Mouse (Mus musculus) right cerebral cortex, postnatal 4 days (tissue): ENCODE data around the gene Olfr1412.

Experiments
- DNase-seq: peaks from one replicate; pipeline ENCODE4 v3.0.0-alpha.2; 2022

The Olfr1412 gene

GRCm38 (mm10) chr1:92585479-92585878 lies at the start of gene Olfr1412:
Gene Olfr1412 (plus strand): TSS chr1:92585779.
- no peak for DNase-seq

GRCm38 (mm10) chr1:92536972-92537371 lies 48.6 kb upstream of the Olfr1412 start:
- DNase-seq, result no peak

DNA sequence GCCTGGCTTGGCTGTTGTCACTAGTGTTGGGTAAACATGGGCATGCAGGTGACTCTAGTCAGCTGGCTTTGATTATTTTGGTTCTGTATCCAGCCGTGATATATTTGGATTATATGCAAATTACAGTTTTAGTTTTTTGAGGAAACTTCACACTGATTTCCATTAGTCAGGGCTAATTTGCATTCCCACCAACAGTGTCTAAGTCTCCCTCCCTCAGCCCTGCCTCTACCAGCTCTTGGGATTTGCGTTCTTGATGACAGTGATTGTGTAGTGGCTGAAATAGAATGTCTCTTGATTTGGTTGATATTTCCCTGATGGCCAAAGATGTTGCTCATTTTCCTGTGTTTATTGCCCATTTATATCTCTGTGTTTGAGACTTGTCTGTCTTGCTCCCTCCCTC lies 46.5 kb upstream of the Olfr1412 start:
- DNase-seq, result no peak

DNA sequence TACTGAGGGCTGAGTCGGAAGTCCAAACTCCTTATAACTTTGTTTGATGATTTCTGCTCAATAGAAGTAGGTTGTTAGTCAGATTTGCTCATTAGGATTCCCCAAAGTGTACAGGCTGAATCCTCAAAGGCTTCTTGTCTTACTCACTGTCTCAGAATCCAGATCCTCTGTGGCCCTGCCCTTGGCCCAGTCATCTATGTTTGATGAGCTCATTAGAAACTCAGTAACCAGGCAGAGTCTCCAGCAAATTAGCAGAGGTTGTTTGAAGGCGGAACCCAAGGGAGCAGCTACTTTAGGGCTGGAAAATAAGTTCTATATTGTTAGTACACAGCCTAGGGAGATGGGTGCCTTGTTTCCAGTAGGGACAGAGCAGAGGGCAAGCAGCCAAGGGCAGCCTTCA lies 39.6 kb upstream of the Olfr1412 start:
- no peak for DNase-seq

DNA sequence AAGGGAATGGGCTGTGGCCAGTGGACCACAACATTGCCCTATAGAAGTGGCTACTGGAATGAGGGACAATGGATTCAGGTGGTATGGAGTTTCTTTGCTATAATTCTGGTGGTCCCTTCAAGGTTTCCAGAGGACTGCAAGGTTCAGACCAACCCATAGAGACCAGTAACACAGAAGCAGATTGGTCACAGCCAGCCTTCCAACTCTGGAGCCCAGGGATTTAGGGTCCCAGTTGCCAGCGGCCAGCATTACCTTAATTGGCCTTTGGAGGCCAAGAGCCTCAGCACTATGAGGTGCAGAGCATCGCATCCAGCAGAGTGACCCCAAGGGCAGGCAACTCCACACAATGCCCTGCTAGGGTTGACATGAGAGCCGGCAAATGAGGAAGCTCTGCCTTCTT lies 14.6 kb upstream of the Olfr1412 start, which contains the start of gene Olfr1413:
Olfr1413 (plus strand) TSS at position 301 of the 400 bp plus-strand sequence.
- DNase-seq, result no peak

- no peak for DNase-seq
These were observed 8.5 kb downstream of the Olfr1412 start, which contains the start of gene Olfr1411 for GRCm38 (mm10) chr1:92594111-92594510. Gene Olfr1411 (plus strand): TSS chr1:92594411.

DNA sequence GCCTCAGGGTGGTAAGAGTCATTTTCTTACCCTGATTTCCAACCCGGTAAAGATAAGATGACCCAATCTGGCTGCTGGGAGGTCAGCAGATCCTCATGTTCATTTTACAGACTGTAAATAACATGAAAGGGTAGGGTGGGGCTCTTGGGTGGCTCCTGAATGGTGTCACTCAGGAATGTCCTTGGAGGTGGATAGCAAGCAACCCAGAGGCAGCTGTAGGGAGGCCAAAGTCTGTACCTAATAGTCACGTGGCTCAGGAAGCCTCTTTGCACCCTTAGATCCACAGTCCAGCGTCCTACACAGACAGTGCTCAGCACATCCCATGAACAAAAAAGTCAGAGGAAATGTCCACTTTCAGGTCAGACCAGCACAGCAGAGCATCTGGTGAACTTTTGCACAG lies 10.4 kb downstream of the Olfr1412 start:
- DNase-seq, result no peak

GRCm38 (mm10) chr1:92605482-92605881 lies 19.9 kb downstream of the Olfr1412 start, which contains the start of gene Olfr1410:
Gene Olfr1410 (plus strand): TSS chr1:92605782.
- DNase-seq, result no peak

DNA sequence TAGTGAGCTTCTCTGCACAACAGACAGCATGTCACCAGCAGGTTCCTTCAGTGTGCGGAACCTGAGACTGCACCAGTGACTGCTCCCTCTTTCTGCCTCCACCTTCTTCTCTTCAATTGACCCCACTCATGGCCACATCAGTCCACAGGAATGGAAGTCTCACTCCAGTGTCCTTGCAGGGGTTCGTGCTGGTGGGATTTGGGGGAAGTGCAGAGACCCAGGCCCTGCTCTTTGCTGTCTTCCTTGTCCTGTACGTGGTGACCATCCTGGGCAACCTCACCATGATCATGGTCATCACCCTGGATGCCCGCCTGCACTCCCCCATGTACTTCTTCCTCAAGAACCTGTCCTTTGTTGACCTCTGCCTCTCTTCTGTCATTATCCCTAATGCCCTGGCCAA lies 22.1 kb downstream of the Olfr1412 start:
- no peak for DNase-seq

GRCm38 (mm10) chr1:92611008-92611407 lies 25.4 kb downstream of the Olfr1412 start:
- DNase-seq, result peak; percentile 62

GRCm38 (mm10) chr1:92613175-92613574 lies 27.6 kb downstream of the Olfr1412 start:
- DNase-seq, result no peak

DNA sequence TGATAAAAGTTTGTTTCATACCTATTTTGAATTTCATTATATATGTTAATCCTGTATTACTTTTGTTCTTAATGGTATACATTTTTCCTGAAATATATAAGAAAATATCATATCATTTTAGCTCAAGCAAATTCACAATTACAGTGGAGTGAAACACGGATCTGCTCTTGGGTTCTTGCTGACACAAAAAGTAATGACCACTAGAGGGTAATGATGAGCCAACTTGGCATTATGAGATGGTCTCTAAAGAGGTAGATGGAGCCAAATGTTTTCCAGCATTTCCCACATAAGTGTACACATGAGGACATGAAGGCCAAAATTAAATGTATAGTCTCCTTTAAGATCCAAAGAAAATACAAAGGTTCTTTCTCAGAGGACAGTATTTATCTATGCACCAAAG lies 28.9 kb downstream of the Olfr1412 start:
- no peak for DNase-seq

GRCm38 (mm10) chr1:92616046-92616445 lies 30.5 kb downstream of the Olfr1412 start:
- DNase-seq, result no peak

- DNase-seq, result no peak
These were observed 31.9 kb downstream of the Olfr1412 start, which contains the start of gene Olfr12 for GRCm38 (mm10) chr1:92617488-92617887. Gene Olfr12 (plus strand): TSS chr1:92617788.

- DNase-seq, result no peak
These were observed 32.8 kb downstream of the Olfr1412 start for GRCm38 (mm10) chr1:92618360-92618759.

- DNase-seq, result no peak
These were observed 42.6 kb downstream of the Olfr1412 start for GRCm38 (mm10) chr1:92628227-92628626.

- DNase-seq, result no peak
These were observed 46.6 kb downstream of the Olfr1412 start for GRCm38 (mm10) chr1:92632196-92632595.

DNA sequence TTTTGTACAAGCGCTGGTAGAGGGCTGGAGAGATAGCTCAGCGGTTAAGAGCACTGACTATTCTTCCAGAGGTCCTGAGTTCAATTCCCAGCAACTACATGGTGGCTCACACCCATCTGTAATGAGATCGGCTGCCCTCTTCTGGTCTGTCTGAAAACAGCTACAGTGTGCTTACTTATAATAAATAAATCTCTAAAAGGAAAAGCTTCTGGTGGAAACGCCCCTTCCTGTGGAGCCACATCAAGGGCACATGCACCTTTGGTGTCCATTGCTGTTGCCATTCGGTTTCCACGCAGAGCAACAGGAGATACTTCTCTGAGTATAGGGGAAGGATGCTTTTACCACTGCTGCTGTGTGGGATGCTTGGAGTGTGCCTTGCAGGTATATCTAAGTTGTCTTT lies 47.4 kb downstream of the Olfr1412 start:
- DNase-seq, result no peak

DNA sequence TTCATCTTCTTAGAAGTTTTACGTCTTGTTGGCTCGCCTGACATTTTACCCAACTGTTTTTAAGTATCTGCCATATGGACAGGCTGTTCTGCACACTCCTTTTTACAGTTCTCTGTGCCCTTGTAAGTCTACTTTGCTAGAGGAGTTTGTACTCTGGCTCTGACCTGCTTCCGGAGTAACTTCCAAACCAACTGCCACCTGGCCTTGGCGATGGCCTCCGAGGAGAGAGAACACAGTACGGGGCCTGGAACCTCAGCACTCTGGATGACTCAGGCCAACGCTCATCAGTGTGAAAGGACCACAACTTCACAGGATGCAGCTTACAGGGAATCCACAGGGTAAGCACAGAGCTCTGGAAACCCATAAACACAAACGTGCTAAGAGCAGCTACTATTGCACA lies 48.1 kb downstream of the Olfr1412 start:
- no peak for DNase-seq

GRCm38 (mm10) chr1:92634569-92634968 lies 49.0 kb downstream of the Olfr1412 start:
- no peak for DNase-seq

GRCm38 (mm10) chr1:92634976-92635599 lies 49.5 kb downstream of the Olfr1412 start:
- no peak for DNase-seq

GRCm38 (mm10) chr1:92636015-92636414 lies 50.4 kb downstream of the Olfr1412 start:
- no peak for DNase-seq

DNA sequence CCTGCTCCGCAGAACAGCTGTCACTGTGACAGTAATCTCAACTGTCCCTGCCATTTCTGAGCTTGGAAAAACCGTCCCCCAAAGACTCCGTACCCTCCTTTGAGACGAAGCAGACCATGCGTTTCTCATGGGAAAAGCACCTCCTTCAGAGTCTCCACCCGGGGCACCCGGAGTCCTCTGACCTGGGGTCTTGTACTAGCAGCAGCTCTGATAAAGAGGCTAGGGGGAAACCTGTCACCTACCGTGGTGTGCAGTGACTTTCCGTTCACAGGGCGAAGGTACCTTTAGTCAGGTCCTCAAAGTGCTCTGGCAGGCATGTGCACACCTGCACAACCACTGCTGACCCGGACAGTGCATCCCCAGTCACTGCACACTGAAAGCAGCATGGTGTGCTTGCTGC lies 51.1 kb downstream of the Olfr1412 start:
- DNase-seq, result no peak

DNA sequence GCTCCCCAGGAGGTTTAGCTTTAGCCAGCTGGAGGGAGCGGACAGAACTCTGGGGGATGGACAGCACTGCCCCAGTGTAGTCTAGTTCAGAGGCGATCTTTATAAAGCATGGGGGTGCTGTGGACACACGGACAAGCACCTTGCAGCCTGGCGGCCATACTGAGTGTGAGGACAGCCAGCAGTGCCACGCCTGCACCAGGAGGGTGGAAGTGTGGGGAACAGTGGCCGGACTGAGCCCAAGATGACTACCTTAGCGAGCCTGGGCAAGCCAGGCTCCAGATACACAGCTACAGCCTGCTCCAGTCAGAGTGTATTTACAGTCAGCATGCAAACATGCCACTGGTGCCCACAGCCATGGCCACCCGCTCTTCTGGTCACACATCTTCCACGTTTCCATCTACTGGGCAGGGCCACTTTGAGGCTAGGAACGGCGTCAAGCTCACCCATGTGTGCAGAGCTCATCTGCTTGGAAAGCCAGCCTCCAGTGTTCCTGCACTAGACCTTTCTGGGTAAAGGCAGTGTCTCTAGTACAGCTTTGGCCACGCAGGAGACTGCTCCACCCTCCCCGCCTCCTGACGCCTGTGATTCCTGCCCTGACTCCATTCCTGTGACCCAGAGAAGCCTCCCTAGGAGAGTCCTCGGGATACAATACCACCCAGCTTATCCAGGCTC lies 52.1 kb downstream of the Olfr1412 start:
- DNase-seq, result no peak
